Mouse (Mus musculus) liver, embryonic 12.5 days (tissue): ENCODE measurements around the gene Itfg1. TPM values are rescaled to one million over a fixed set of nuclear protein-coding genes. Genes with fewer than 3 reads are reported as not detected.
"Not testable (repeated sequence)": the region's sequence is repeated elsewhere in the genome, so short reads cannot be mapped to it uniquely, and the experiment has no call there.

ENCODE experiments used
- ATAC-seq: fragments of 200-750 bp; cut with Nextera tagmentation; 2 replicates; pipeline ENCODE4 v1.8.0; 2017; ENCODE audit warnings: moderate number of reproducible peaks, mild to moderate bottlenecking, moderate library complexity
- H3K27ac ChIP-seq: fragments of 300-500 bp; sonication (generic); 2 replicates; pipeline ENCODE4 v1.5.1; 2016; ENCODE audit warnings: mild to moderate bottlenecking
- H3K27me3 ChIP-seq: fragments of 300-500 bp; sonication (generic); replicated peaks from 2 replicates; pipeline ENCODE4 v1.6.1; 2016; ENCODE audit warnings: mild to moderate bottlenecking, moderate library complexity
- H3K36me3 ChIP-seq: fragments of 300-500 bp; sonication (generic); 2 replicates; pipeline ENCODE4 v1.6.1; 2016; ENCODE audit warnings: mild to moderate bottlenecking, moderate library complexity
- H3K4me1 ChIP-seq: fragments of 300-500 bp; sonication (generic); 2 replicates; pipeline ENCODE4 v1.6.1; 2016
- H3K4me2 ChIP-seq: fragments of 300-500 bp; sonication (generic); 2 replicates; pipeline ENCODE4 v1.6.1; 2016; ENCODE audit warnings: mild to moderate bottlenecking, moderate library complexity
- H3K4me3 ChIP-seq: fragments of 300-500 bp; sonication (generic); 2 replicates; pipeline ENCODE4 v1.5.1; 2016; ENCODE audit warnings: mild to moderate bottlenecking, moderate library complexity
- H3K9ac ChIP-seq: fragments of 300-500 bp; sonication (generic); 2 replicates; pipeline ENCODE4 v1.6.1; 2016; ENCODE audit warnings: mild to moderate bottlenecking, moderate library complexity
- H3K9me3 ChIP-seq: fragments of 300-500 bp; sonication (generic); replicated peaks from 2 replicates; pipeline ENCODE4 v1.6.1; 2016; ENCODE audit warnings: mild to moderate bottlenecking, moderate library complexity
- WGBS: fragments of 180-500 bp; shearing (Covaris S2); methylation state at CpG from one replicate; pipeline ENCODE4 v1.1.7; 2016; ENCODE audit not compliant: insufficient replicate concordance; 5-methylcytosine and 5-hydroxymethylcytosine counted together
- polyA plus RNA-seq: library from polyadenylated mRNA; unstranded; fragments of >200 nt; fragmentation: Nextera tagmentation; extraction: Ambion mirVana; gene quantifications from 2 replicates; pipeline ENCODE4 v1.2.1, GENCODE M21; 2016

Gene Itfg1
- polyA plus RNA-seq, 1 experiment from 2014 or later = 32.3 TPM

GRCm38 (mm10) chr8:85839916-85840656, 635 bp downstream of the Itfg1 start:
- Histone ChIP-seq H3K9me3 (no peaks in the 10 kb centered on the region), H3K4me3 (peak overlapping the region; percentile 86), H3K27ac (peak overlapping the region; percentile 97), H3K9ac (peak overlapping the region; percentile 92), H3K4me1 (peaks cover 22% of the 10 kb centered on the region), H3K4me2 (peak overlapping the region; percentile 84), H3K36me3 (peaks cover 16% of the 10 kb centered on the region), H3K27me3 (no peaks in the 10 kb centered on the region)
- under 1% methylated on average over 21 of the region's 21 CpGs for WGBS
- no peak for ATAC-seq

GRCm38 (mm10) chr8:85813621-85814020, 27.1 kb downstream of the Itfg1 start:
- Histone ChIP-seq H3K27me3 (no peaks in the 10 kb centered on the region), H3K27ac (no peak overlapping the region), H3K9ac (no peak overlapping the region), H3K36me3 (peaks cover 6% of the 10 kb centered on the region; the same call in 1 of the 2 replicates), H3K4me2 (no peak overlapping the region), H3K9me3 (no peaks in the 10 kb centered on the region), H3K4me1 (no peaks in the 10 kb centered on the region), H3K4me3 (no peak overlapping the region)
- no peak for ATAC-seq

- Histone ChIP-seq H3K9me3 (no peaks in the 10 kb centered on the region), H3K4me1 (peaks cover 21% of the 10 kb centered on the region), H3K4me2 (no peak overlapping the region), H3K27ac (no peak overlapping the region), H3K27me3 (no peaks in the 10 kb centered on the region), H3K36me3 (peaks cover 11% of the 10 kb centered on the region), H3K4me3 (no peak overlapping the region), H3K9ac (no peak overlapping the region)
- ATAC-seq = peak; percentile 49; the same call in 1 of the 2 replicates
- WGBS = 32% methylated on average over 1 of the region's 1 CpGs
These were observed 39.3 kb downstream of the Itfg1 start for GRCm38 (mm10) chr8:85801408-85801807.

- no peak overlapping the region for H3K9ac ChIP-seq
- H3K27ac ChIP-seq = no peak overlapping the region
- H3K36me3 ChIP-seq = peaks cover 11% of the 10 kb centered on the region
- H3K4me1 ChIP-seq = peaks cover 21% of the 10 kb centered on the region
- H3K9me3 ChIP-seq = no peaks in the 10 kb centered on the region
- H3K27me3 ChIP-seq = no peaks in the 10 kb centered on the region
- 86% methylated on average over 1 of the region's 1 CpGs for WGBS
- H3K4me3 ChIP-seq = no peak overlapping the region
- H3K4me2 ChIP-seq = no peak overlapping the region
- ATAC-seq = no peak
These were observed 40.6 kb downstream of the Itfg1 start for GRCm38 (mm10) chr8:85800164-85800563.

GRCm38 (mm10) chr8:85796392-85796791, 44.3 kb downstream of the Itfg1 start:
- not testable (repeated sequence) for ATAC-seq, H3K4me2 ChIP-seq, H3K9me3 ChIP-seq, H3K27ac ChIP-seq, H3K4me3 ChIP-seq, H3K27me3 ChIP-seq, H3K9ac ChIP-seq
- WGBS = 93% methylated on average over 1 of the region's 1 CpGs
- Histone ChIP-seq H3K4me1 (peaks cover 12% of the 10 kb centered on the region), H3K36me3 (peaks cover 14% of the 10 kb centered on the region)

GRCm38 (mm10) chr8:85788341-85788740, 52.4 kb downstream of the Itfg1 start:
- Histone ChIP-seq H3K4me3 (no peak overlapping the region), H3K4me2 (no peak overlapping the region), H3K9ac (no peak overlapping the region), H3K36me3 (peaks cover 3% of the 10 kb centered on the region; the same call in 1 of the 2 replicates), H3K27ac (no peak overlapping the region), H3K4me1 (no peaks in the 10 kb centered on the region), H3K27me3 (no peaks in the 10 kb centered on the region), H3K9me3 (no peaks in the 10 kb centered on the region)
- WGBS = 72% methylated on average over 3 of the region's 3 CpGs
- ATAC-seq = no peak

- no peak for ATAC-seq
- no peaks in the 10 kb centered on the region for H3K9me3 ChIP-seq
- no peak overlapping the region for H3K4me2 ChIP-seq
- H3K27ac ChIP-seq = no peak overlapping the region
- no peak overlapping the region for H3K4me3 ChIP-seq
- H3K36me3 ChIP-seq = no peaks in the 10 kb centered on the region
- H3K27me3 ChIP-seq = no peaks in the 10 kb centered on the region
- H3K9ac ChIP-seq = no peak overlapping the region
- 68% methylated on average over 1 of the region's 4 CpGs for WGBS
- H3K4me1 ChIP-seq = no peaks in the 10 kb centered on the region
These were observed 52.8 kb downstream of the Itfg1 start for GRCm38 (mm10) chr8:85787909-85788308.

GRCm38 (mm10) chr8:85785506-85785905, 55.2 kb downstream of the Itfg1 start:
- H3K9ac ChIP-seq = no peak overlapping the region
- WGBS = 69% methylated on average over 1 of the region's 1 CpGs
- no peaks in the 10 kb centered on the region for H3K36me3 ChIP-seq
- H3K4me2 ChIP-seq = no peak overlapping the region
- no peaks in the 10 kb centered on the region for H3K4me1 ChIP-seq
- H3K4me3 ChIP-seq = no peak overlapping the region
- ATAC-seq = no peak
- no peak overlapping the region for H3K27ac ChIP-seq
- no peaks in the 10 kb centered on the region for H3K27me3 ChIP-seq
- no peaks in the 10 kb centered on the region for H3K9me3 ChIP-seq

GRCm38 (mm10) chr8:85783871-85784270, 56.9 kb downstream of the Itfg1 start:
- ATAC-seq = no peak
- WGBS = 71% methylated on average over 1 of the region's 1 CpGs
- H3K9ac ChIP-seq = no peak overlapping the region

GRCm38 (mm10) chr8:85780091-85780490, 60.6 kb downstream of the Itfg1 start:
- ATAC-seq = no peak
- no peak overlapping the region for H3K4me3 ChIP-seq
- no peak overlapping the region for H3K9ac ChIP-seq
- WGBS = 91% methylated on average over 3 of the region's 3 CpGs
- no peak overlapping the region for H3K4me2 ChIP-seq
- H3K27me3 ChIP-seq = no peaks in the 10 kb centered on the region
- no peak overlapping the region for H3K27ac ChIP-seq
- H3K36me3 ChIP-seq = 0 out of 2 replicates have a peak, but pooled peaks cover 2% of the 10 kb centered on the region
- no peaks in the 10 kb centered on the region for H3K4me1 ChIP-seq
- no peaks in the 10 kb centered on the region for H3K9me3 ChIP-seq

More at GRCm38 (mm10) chr8:85783871-85784270, 56.9 kb downstream of the Itfg1 start:
- H3K4me3 ChIP-seq = no peak overlapping the region
- no peaks in the 10 kb centered on the region for H3K4me1 ChIP-seq
- H3K9me3 ChIP-seq = no peaks in the 10 kb centered on the region
- 0 out of 2 replicates have a peak, but pooled peaks cover 2% of the 10 kb centered on the region for H3K36me3 ChIP-seq
- no peak overlapping the region for H3K4me2 ChIP-seq
- H3K27ac ChIP-seq = no peak overlapping the region
- no peaks in the 10 kb centered on the region for H3K27me3 ChIP-seq

- H3K4me2 ChIP-seq = no peak overlapping the region
- 76% methylated on average over 2 of the region's 2 CpGs for WGBS
- peak; percentile 75 for ATAC-seq
- H3K4me1 ChIP-seq = peaks cover 7% of the 10 kb centered on the region
- 0 out of 2 replicates have a peak, but pooled peaks cover 2% of the 10 kb centered on the region for H3K36me3 ChIP-seq
- H3K27ac ChIP-seq = no peak overlapping the region
- no peak overlapping the region for H3K9ac ChIP-seq
- no peak overlapping the region for H3K4me3 ChIP-seq
- H3K27me3 ChIP-seq = no peaks in the 10 kb centered on the region
- no peaks in the 10 kb centered on the region for H3K9me3 ChIP-seq
These were observed 95.7 kb downstream of the Itfg1 start for GRCm38 (mm10) chr8:85745053-85745452.

GRCm38 (mm10) chr8:85730545-85730944, 110.2 kb downstream of the Itfg1 start:
- H3K9me3 ChIP-seq = no peaks in the 10 kb centered on the region
- 80% methylated on average over 3 of the region's 3 CpGs for WGBS
- peaks cover 13% of the 10 kb centered on the region for H3K36me3 ChIP-seq
- no peak overlapping the region for H3K4me3 ChIP-seq
- no peak overlapping the region for H3K4me2 ChIP-seq
- no peak for ATAC-seq
- H3K27ac ChIP-seq = no peak overlapping the region
- no peak overlapping the region for H3K9ac ChIP-seq
- H3K27me3 ChIP-seq = no peaks in the 10 kb centered on the region
- H3K4me1 ChIP-seq = no peaks in the 10 kb centered on the region
